Mouse (Mus musculus): ENCODE data around the gene Pou4f2. TPM values are rescaled to one million over a fixed set of nuclear protein-coding genes. Genes with fewer than 3 reads are reported as not detected.

Gene Pou4f2
- polyA plus RNA-seq, 1 experiment from 2014 or later, result not detected

- no peaks in the 10 kb centered on the region for H3K9me3 ChIP-seq
- no peak for ATAC-seq (ENCODE audit: insufficient number of reproducible peaks, insufficient read depth, low FRiP score, low TSS enrichment, low read depth)
- H3K4me1 ChIP-seq (replicated peaks), result peaks cover 16% of the 10 kb centered on the region
- peaks cover 57% of the 10 kb centered on the region for H3K27me3 ChIP-seq
- 17% methylated on average over 4 of the region's 4 CpGs for WGBS
- H3K36me3 ChIP-seq, result no peaks in the 10 kb centered on the region
- peak overlapping the region; percentile 79 for H3K4me2 ChIP-seq
- H3K27ac ChIP-seq, result no peak overlapping the region
- H3K4me3 ChIP-seq (replicated peaks), result no peak overlapping the region; the same call in 1 of the 2 replicates
- H3K9ac ChIP-seq (replicated peaks), result no peak overlapping the region
Observed at GRCm38 (mm10) chr8:78419272-78419671, 17.2 kb downstream of the Pou4f2 start.

GRCm38 (mm10) chr8:78390756-78391155 lies 45.7 kb downstream of the Pou4f2 start:
- Histone ChIP-seq H3K36me3 (no peaks in the 10 kb centered on the region), H3K9me3 (no peaks in the 10 kb centered on the region), H3K27me3 (no peaks in the 10 kb centered on the region), H3K4me1 (replicated peaks) (no peaks in the 10 kb centered on the region), H3K4me3 (replicated peaks) (no peak overlapping the region), H3K27ac (no peak overlapping the region), H3K9ac (replicated peaks) (no peak overlapping the region), H3K4me2 (no peak overlapping the region)
- WGBS, result 88% methylated on average over 7 of the region's 7 CpGs
- ATAC-seq (ENCODE audit: insufficient number of reproducible peaks, insufficient read depth, low FRiP score, low TSS enrichment, low read depth), result no peak

Other genes with a start within 250 kb of the Pou4f2 start
- gene Ttc29, start 223.3 kb downstream of the Pou4f2 start, polyA plus RNA-seq (2016; fragmentation: Nextera tagmentation; extraction: Ambion mirVana), result not detected in 2 replicates
- 344 and 354 TPM in 2 replicates for gene Rbmxl1, start 72.3 kb upstream of the Pou4f2 start, polyA plus RNA-seq (2016; fragmentation: Nextera tagmentation; extraction: Ambion mirVana)
- 16.5 and 17.5 TPM in 2 replicates for gene Slc10a7, start 72.7 kb upstream of the Pou4f2 start, polyA plus RNA-seq (2016; fragmentation: Nextera tagmentation; extraction: Ambion mirVana)

Measured in limb, embryonic 12.5 days (tissue).